Mouse (Mus musculus) CD4-positive naive resting alpha-beta T cell, adult 76 days (primary cell): ENCODE measurements around the gene Rpap1. TPM values are rescaled to one million over a fixed set of nuclear protein-coding genes. Genes with fewer than 3 reads are reported as not detected.

Experiments
- total RNA-seq: library from RNA; stranded (reverse); gene quantifications from one replicate; pipeline ENCODE4 v1.2.4, GENCODE M21; 2023

Gene Rpap1
- total RNA-seq: 31.6 TPM

DNA sequence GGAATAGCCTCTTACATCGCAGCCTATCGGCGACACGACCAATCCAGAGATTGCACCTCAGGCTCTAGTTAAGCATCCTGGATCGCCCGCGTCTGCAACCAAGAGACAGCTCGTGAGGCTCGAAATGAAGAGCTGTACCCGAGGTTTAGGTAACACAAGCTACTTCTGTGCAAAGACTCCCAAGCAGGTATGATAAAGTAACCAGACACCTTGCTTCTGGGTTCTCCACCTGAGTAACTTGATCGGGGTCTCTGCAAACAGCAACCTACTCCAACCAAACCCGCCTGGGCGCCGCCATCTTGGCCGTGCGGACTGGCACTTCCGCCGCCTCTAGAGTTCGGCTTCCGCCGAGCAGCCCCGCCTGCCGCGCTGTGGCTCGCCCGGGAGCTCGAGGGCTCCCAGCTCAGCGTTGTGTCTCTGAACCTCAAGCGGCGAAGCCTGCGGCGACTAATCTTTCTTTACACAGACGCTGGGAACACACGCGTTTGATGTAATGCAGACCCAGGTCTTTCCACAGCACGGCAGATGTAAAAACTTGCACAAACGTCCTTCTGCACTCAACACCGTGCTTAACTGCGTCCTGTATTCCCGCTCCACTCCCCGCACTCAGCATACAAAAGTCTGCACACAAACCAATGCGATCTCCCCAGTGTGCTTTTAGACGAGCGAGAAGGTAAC lies at the start of gene Rpap1:
TSS of gene Rpap1 (minus strand) at position 332 of the 678 bp plus-strand sequence.

DNA sequence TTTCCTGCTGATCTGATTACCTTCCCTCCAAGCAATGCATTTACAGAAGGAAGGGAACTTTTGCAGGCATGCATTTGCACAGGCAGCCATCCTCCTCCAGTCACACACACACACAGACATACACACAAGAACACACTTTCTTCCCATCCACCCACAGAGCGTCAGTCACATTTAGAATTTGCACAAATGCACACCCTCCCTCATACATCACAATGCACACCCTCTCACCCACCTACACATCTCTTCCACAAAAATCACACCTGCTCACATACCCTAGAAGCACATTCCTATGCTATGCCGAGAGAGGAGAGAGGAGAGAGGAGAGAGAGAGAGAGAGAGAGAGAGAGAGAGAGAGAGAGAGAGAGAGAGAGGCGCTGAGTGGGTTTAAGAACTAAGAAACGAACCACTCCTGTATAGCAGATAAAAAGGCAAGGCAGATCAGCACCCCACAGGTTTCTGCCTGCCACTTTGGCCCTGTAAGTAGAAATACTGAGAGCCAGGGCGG lies 10.0 kb upstream of the Rpap1 start, which contains the start of gene Tyro3:
TSS of gene Tyro3 (plus strand) at position 455 of the 505 bp plus-strand sequence.

DNA sequence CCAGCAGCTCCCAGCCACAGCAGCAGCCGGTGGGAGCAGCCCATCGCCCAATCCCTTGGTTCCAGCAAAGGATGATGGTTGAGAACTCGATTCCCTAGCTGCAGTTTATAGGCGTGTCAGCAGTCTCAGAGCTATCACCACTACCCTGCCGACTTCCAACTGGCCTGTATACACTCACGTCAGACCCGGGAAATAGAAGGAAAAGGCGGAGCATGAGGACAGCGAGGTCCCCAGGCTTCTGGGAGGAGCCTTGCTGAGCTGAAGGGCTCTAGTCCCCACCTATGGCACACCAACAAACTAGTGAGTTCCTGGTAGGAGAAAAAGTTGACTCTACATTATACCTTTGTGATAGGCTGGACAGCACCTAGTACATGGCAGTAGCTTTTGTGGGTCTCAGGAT lies 27.1 kb downstream of the Rpap1 start, which contains the start of gene Ltk:
TSS of gene Ltk (minus strand) at position 181 of the 400 bp plus-strand sequence.

DNA sequence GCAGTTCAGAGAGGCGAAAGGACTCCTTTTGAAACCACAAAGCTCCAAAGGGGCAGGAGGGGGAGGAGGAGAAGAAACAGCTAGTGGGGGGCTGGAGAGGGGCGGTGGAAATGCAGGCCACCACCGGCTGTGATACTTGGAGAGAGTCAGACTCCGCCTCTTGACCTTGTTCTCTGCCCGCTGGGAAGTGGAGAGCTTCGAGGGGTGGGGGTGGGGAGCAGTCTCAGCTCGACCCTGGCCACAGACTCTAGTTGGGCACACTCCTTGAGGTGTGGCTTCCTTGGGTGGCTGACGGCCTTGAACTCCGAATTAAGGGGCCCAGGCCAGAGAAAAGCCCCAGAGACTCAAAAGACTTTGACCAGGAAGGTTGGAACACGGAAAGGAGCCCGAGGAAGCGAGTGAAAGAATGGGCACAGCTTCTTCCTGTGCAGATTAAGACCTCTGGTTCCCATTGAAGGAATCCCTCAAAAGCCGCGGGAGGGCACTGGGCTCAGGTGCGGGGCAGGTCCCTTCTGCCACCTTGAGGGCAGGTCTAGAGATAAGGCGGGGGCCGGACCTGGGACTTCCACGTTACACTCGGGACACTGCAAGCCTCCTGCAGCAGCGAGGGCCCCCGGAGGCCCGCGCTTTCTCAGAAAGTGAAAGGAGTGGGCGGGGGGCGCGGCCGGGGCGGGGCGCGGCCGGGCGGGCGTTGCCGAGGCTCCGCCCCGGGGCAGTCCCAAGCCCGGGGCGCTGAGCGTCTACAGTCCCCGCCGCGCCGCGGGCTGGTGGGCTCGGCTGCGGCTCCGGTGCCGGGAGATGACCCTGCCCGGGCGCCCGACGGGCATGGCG lies 45.5 kb downstream of the Rpap1 start, which contains the start of gene Itpka:
TSS of gene Itpka (plus strand) at position 757 of the 831 bp plus-strand sequence.

Other genes with a start within 250 kb of the Rpap1 start
- 0.09 TPM for gene Exd1, start 239.9 kb downstream of the Rpap1 start, total RNA-seq
- gene Chp1, start 239.8 kb downstream of the Rpap1 start, total RNA-seq: 80.5 TPM
- 1.6 TPM for gene Nusap1, start 169.2 kb downstream of the Rpap1 start, total RNA-seq
- 0.88 TPM for gene Oip5, start 169.1 kb downstream of the Rpap1 start, total RNA-seq
- gene Ndufaf1, start 124.7 kb downstream of the Rpap1 start, total RNA-seq: 9.4 TPM
- 72.6 TPM for gene Rtf1, start 112.5 kb downstream of the Rpap1 start, total RNA-seq
- gene Itpka, start 45.2 kb downstream of the Rpap1 start, total RNA-seq: 0.62 TPM
- gene Ltk, start 27.1 kb downstream of the Rpap1 start, total RNA-seq: 1.9 TPM
- gene Tyro3, start 10.2 kb upstream of the Rpap1 start, total RNA-seq: 7.0 TPM
- gene Mga, start 109.7 kb upstream of the Rpap1 start, total RNA-seq: 87.9 TPM
- gene Mapkbp1, start 185.2 kb upstream of the Rpap1 start, total RNA-seq: 15.3 TPM
- 13.3 TPM for gene Jmjd7, start 239.9 kb upstream of the Rpap1 start, total RNA-seq
- 5.6 TPM for gene Gm28042, start 240.0 kb upstream of the Rpap1 start, total RNA-seq
- gene Pla2g4b, start 245.9 kb upstream of the Rpap1 start, total RNA-seq: 0.79 TPM